ENCODE assay signal across 9 mouse cellular contexts in genomic region chr5:135674821-135675220, GRCm38 (mm10). TPM values are rescaled to one million over a fixed set of nuclear protein-coding genes. Genes with fewer than 3 reads are reported as not detected.
A peak's percentile ranks its signal among the peaks of the same experiment; 100 is the strongest.
DNase-seq lines count a peak whose midpoint lies in the region; ATAC-seq and TF ChIP-seq lines count a peak whose summit lies in the region.
"Had no signal": no experiment of that assay in that cellular context is flagged by ENCODE, and none has a peak within 500 bp of the region (broad histone marks: within the 10 kb centered on the region; RNA-seq: fewer than 3 reads in every experiment).

No protein-coding gene starts in this region.

- intact Hi-C loops in left cerebral cortex, postnatal 4 days (cut with DNase I): no loop called here

- DNase-seq in cerebellum, adult 18-20 months: peak; percentile 24 to 45
- no peak for DNase-seq in cerebellum, adult 11 months
- peak; percentile 67 for DNase-seq in embryo, embryonic 11.5 days (ENCODE audit: low read depth, low spot score)
- peak; percentile 55 for DNase-seq in heart, adult 8-10 months (ENCODE audit: low spot score)
- DNase-seq in kidney, adult 2 months: peak; percentile 96
- DNase-seq in left cerebral cortex, postnatal 4 days: peak; percentile 59
- DNase-seq in midbrain, embryonic 10.5 days (ENCODE audit: low spot score): peak; percentile 86

- no peaks in the 10 kb centered on the region for H3K27me3 ChIP-seq in kidney, adult 2 months (replicated peaks; ENCODE audit: control insufficient read depth, insufficient read depth, low read length)
- H3K27me3 ChIP-seq in midbrain, embryonic 10.5 days (ENCODE audit: low read depth, poor library complexity, severe bottlenecking): peaks cover 5% of the 10 kb centered on the region
- no peaks in the 10 kb centered on the region for H3K27me3 ChIP-seq in stomach, embryonic 14.5 days (ENCODE audit: control insufficient read depth, insufficient read depth, low read length)

- TF ChIP-seq CTCF in kidney, adult 2 months (conservative IDR thresholded peaks at IDR 0.05; ENCODE audit: insufficient read depth, insufficient read length, low read depth, low read length): no peak

- H3K4me2 ChIP-seq in stomach, embryonic 14.5 days (replicated peaks; ENCODE audit: low read depth, low read length): peak overlapping the region; percentile 18

- peak overlapping the region; percentile 78 for H3K27ac ChIP-seq in kidney, adult 2 months (ENCODE audit: insufficient read depth, low read depth, low read length)
- H3K27ac ChIP-seq in midbrain, embryonic 10.5 days (replicated peaks): peak overlapping the region; percentile 86
- H3K27ac ChIP-seq in stomach, embryonic 14.5 days (ENCODE audit: low read length): no peak overlapping the region

- no peak overlapping the region for H3K4me3 ChIP-seq in kidney, adult 2 months (ENCODE audit: insufficient read depth, low read depth, low read length)
- H3K4me3 ChIP-seq in midbrain, embryonic 10.5 days: peak overlapping the region; percentile 39
- H3K4me3 ChIP-seq in stomach, embryonic 14.5 days (ENCODE audit: low read depth, low read length): no peak overlapping the region
- H3K4me3 ChIP-seq: myocyte had no signal

- TF ChIP-seq POLR2A in kidney, adult 2 months (IDR thresholded peaks at IDR 0.05; ENCODE audit: low read depth, low read length): no peak

- no peaks in the 10 kb centered on the region for H3K36me3 ChIP-seq in kidney, adult 2 months (ENCODE audit: control insufficient read depth, insufficient read depth, low read length)
- H3K36me3 ChIP-seq in midbrain, embryonic 10.5 days: no peaks in the 10 kb centered on the region
- H3K36me3 ChIP-seq in stomach, embryonic 14.5 days (ENCODE audit: control insufficient read depth, insufficient read depth, low read length): no peaks in the 10 kb centered on the region

- peak; percentile 54; the same call in 1 of the 2 replicates for ATAC-seq in stomach, embryonic 14.5 days (ENCODE audit: insufficient number of reproducible peaks, insufficient read depth, low FRiP score, low read depth)

- H3K4me1 ChIP-seq in kidney, adult 2 months (ENCODE audit: control insufficient read depth, insufficient read depth, low read length): peaks cover 23% of the 10 kb centered on the region; the same call in 1 of the 2 replicates
- peaks cover 46% of the 10 kb centered on the region for H3K4me1 ChIP-seq in midbrain, embryonic 10.5 days
- H3K4me1 ChIP-seq in stomach, embryonic 14.5 days (ENCODE audit: control insufficient read depth, insufficient read depth, low read length): peaks cover 9% of the 10 kb centered on the region; the same call in 1 of the 2 replicates

- no peak overlapping the region for H3K9ac ChIP-seq in stomach, embryonic 14.5 days (replicated peaks; ENCODE audit: low read depth, low read length)

- 7% methylated on average over 11 of the region's 11 CpGs for WGBS in kidney, adult 2 months
- WGBS in midbrain, embryonic 10.5 days: under 1% methylated on average over 11 of the region's 11 CpGs
- WGBS in stomach, embryonic 14.5 days: 3% methylated on average over 10 of the region's 11 CpGs

- no peaks in the 10 kb centered on the region for H3K9me3 ChIP-seq in midbrain, embryonic 10.5 days (replicated peaks)
- H3K9me3 ChIP-seq in stomach, embryonic 14.5 days (ENCODE audit: control insufficient read depth, low read depth, low read length): no peaks in the 10 kb centered on the region

RNA-seq across cellular contexts. Expression of gene Por, which starts 5.0 kb away (rescaled TPM):
- 10 to 100 TPM; 71.5 to 84.8 (median 75.1) TPM for total RNA-seq in heart, adult 8-10 months (2022)
- 361 and 405 TPM in 2 replicates for polyA plus RNA-seq in kidney, adult 2 months (2012; rRNA removed)
- total RNA-seq in left cerebral cortex, postnatal 4 days (2021): 10 to 100 TPM; 77.3 to 80.5 TPM
- 114 and 145 TPM in 2 replicates for polyA plus RNA-seq in midbrain, embryonic 10.5 days (2016; fragmentation: Nextera tagmentation; extraction: Ambion mirVana)
- 70.5 and 79.7 TPM in 2 replicates for polyA plus RNA-seq in stomach, embryonic 14.5 days (2014; fragmentation: Nextera tagmentation; extraction: Ambion mirVana)

RNA-seq across cellular contexts. Expression of gene Rhbdd2, which starts 42.4 kb away (rescaled TPM):
- 10 to 100 TPM; 20.8 to 23.0 (median 22.1) TPM for total RNA-seq in heart, adult 8-10 months (2022)
- polyA plus RNA-seq in kidney, adult 2 months (2012; rRNA removed): 50.9 and 56.5 TPM in 2 replicates
- 10 to 100 TPM; 53.8 to 68.7 TPM for total RNA-seq in left cerebral cortex, postnatal 4 days (2021)
- 61.9 and 65.4 TPM in 2 replicates for polyA plus RNA-seq in midbrain, embryonic 10.5 days (2016; fragmentation: Nextera tagmentation; extraction: Ambion mirVana)
- 51.2 and 60.5 TPM in 2 replicates for polyA plus RNA-seq in stomach, embryonic 14.5 days (2014; fragmentation: Nextera tagmentation; extraction: Ambion mirVana)
